Mouse (Mus musculus) cortical plate, adult 2 months (tissue): Measurements from ENCODE around the gene Sirt4.

ENCODE experiments used
- CTCF ChIP-seq: fragments of 200-500 bp; IDR thresholded peaks from 2 replicates; pipeline ENCODE4 v1.5.1; 2011; ENCODE audit warnings: mild to moderate bottlenecking, control low read depth, low read length; ENCODE audit not compliant: insufficient read depth; ENCODE audit errors: extremely low read depth
- POLR2A ChIP-seq: fragments of 200-500 bp; IDR thresholded peaks from 2 replicates; pipeline ENCODE4 v1.6.1; 2011; ENCODE audit warnings: mild to moderate bottlenecking, low read length, control low read depth; ENCODE audit not compliant: insufficient read depth; ENCODE audit errors: extremely low read depth

DNA sequence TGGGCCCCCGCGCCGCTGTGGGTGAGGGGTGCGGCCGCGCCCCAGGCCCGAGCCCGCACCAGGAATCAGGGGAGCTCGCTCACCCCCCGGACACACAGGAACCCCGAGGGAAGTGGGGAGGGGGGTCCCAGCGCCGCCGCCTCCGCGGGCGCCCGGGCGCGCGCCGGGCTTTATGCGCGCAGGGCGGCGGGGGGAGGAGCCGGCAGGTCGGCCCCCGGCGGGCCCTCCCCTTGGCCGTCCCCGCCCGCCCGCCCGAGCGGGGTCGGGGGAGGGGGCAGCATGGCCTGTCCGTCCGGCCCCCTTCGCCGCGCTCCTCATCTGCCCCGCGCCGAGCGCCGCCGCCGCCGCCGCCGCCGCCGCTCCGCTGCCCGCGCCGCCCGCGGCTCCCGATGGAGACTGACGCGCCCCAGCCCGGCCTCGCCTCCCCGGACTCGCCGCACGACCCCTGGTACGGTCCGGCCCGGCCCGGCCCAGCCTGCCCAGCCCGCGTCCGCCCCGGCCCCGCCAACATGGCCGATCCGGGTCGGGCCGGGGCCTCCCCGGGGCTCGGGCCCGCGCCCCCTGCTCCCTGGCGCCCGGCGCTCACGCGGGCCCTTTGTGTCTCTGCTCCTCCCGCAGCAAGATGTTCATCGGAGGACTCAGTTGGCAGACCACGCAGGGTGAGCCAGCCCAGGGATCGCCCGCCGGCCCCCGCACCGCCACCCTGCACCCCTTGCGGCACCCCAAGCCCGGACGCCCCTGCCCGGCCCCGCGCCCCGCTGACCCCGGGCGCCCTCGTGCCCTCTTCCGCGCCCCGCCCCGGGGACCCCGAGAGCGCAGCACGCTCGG, 55.0 kb downstream of the Sirt4 start, which contains the start of gene Msi1:
- no peak for TF ChIP-seq POLR2A
- TF ChIP-seq CTCF = no peak
